Mouse (Mus musculus) mouse trophoblast stem cell (cell line): Measurements from ENCODE around the gene Mrpl58.

ENCODE experiments used
- in situ Hi-C, 2 experiments: fragments of 300-500 bp; cut with MseI, MboI; formaldehyde crosslinking; loops; 2 replicates in 1 of 2; 3 replicates in 1 of 2; pipeline ENCODE4 v1.15.1; 2025

The Mrpl58 gene

GRCm38 (mm10) chr11:115455619-115456018 lies 52.1 kb downstream of the Mrpl58 start:
- in situ Hi-C loops: no loop called here

- in situ Hi-C loops: no loop called here
These were observed 52.6 kb downstream of the Mrpl58 start for GRCm38 (mm10) chr11:115456182-115456581.

- in situ Hi-C loops: no loop called here
These were observed 53.9 kb downstream of the Mrpl58 start for GRCm38 (mm10) chr11:115457405-115457804.

- in situ Hi-C loops: no loop called here
These were observed 57.4 kb downstream of the Mrpl58 start for GRCm38 (mm10) chr11:115460976-115461375.

- in situ Hi-C loops: no loop called here
These were observed 58.3 kb downstream of the Mrpl58 start for GRCm38 (mm10) chr11:115461846-115462242.
